Mouse (Mus musculus) large intestine, adult 2 months (tissue): ENCODE results near the gene Eml1. TPM values are rescaled to one million over a fixed set of nuclear protein-coding genes. Genes with fewer than 3 reads are reported as not detected.
"Not testable (repeated sequence)": the region's sequence is repeated elsewhere in the genome, so short reads cannot be mapped to it uniquely, and the experiment has no call there.

Source experiments
- DNase-seq: peaks from one replicate; pipeline ENCODE4 v3.0.0-alpha.2; 2012; ENCODE audit warnings: low read depth, low spot score
- WGBS: fragments of 180-500 bp; shearing (Covaris S2); methylation state at CpG from one replicate; pipeline ENCODE4 v1.1.7; 2018; 5-methylcytosine and 5-hydroxymethylcytosine counted together
- polyA plus RNA-seq: library from polyadenylated mRNA; depleted of rRNA; stranded (reverse); fragments of >200 nt; gene quantifications from 2 replicates; pipeline ENCODE4 v1.2.3, GENCODE M21; 2012

Gene Eml1
- polyA plus RNA-seq, 1 experiment = 27.9 TPM

DNA sequence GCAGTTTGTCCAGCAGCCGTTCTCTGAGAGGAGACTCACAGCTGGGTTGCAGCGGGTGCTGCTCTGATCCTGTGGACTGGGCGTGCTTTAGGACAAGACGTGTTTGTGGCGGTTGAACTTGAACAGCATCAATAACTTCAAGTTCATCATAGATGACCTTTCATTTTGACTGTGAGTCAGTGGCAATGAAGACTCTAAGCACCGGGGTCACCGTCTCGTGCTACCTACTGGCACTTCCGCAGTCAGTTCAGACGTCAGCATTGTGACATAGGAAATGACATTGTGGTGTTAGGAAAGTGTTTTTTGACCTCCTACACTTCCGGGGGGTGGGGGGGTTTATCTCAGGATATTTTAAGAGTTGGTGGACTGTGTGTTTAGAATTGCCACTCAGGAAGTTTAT lies 79.2 kb downstream of the Eml1 start:
- DNase-seq = no peak
- 62% methylated on average over 11 of the region's 11 CpGs for WGBS

DNA sequence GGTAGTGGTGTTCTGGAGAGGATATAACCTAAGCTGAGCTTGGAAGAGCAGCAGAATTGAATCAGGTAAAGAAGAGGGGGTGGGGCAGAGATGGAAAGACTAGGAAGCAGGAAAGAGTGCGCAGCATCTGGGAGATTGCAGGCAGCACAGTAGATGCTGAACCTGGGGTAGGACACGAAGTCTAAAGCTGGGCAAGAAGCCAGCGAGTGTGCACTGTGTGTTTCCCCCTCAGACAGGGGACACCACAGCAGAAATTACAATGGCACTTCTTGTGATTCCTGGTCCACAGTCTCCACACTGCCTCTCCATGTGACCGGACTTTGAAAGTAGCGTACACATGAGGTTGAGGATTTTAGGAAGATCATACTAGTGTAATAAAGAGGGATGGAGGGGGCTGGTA lies 79.8 kb downstream of the Eml1 start:
- no peak for DNase-seq
- 76% methylated on average over 5 of the region's 5 CpGs for WGBS

DNA sequence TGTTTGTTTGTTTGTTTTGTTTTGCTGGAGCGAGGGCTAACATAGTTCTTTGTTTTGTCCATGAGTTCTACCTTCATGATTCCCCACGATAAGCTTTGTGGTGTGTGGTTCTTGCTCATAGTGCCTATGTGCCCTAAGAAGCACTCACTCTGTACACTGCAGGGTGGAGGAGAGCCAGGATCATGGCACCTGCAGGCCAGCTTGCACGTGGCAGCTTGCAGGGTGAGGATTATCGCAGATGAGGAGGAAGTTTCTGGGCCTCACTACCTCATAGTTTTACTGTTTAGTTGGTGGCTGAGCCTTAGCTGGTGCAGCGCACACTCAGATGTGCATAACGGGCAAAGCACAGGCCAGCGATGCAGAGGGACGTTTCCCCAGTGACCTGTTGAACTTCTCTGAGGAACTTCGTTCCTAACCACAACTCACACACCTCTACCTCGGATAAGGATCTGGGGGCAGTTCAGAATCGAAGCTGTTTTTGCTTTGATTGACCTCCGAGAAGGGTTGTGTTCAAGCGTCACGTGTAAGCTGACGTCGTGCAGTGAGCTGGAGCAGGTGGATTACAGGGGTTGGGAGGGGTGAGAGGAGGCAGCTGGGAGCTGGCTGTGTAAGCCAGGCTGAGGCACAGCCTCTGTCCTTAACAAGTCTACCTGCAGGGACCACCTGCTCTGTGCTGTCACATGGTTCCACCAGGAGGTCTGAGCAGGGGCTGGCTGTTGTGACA lies 81.6 kb downstream of the Eml1 start:
- no peak for DNase-seq
- 32% methylated on average over 16 of the region's 16 CpGs for WGBS

DNA sequence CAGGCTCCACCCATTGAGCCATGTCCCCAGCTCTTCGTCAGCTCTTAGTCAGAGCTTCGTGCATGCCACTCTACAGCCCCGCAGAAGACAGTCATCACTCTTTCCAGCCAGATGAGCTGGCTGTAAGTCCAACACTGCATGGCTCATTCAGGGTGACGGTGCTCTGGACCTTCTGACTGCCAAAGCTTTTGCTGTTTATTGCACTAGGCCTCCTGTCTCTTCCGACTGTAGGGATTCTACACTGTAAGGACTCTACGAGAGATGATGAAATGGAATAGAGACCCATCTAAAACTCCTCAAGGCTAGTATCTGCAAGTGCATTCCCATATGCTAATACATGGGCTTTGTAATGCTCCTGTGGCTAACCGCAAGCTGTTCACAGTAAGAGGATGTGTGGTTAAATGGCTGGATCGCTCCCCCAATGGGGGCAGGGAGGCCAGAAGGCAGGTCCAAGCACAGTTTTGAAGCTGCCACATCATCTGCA lies 82.8 kb downstream of the Eml1 start:
- WGBS = 73% methylated on average over 8 of the region's 8 CpGs
- DNase-seq = no peak

DNA sequence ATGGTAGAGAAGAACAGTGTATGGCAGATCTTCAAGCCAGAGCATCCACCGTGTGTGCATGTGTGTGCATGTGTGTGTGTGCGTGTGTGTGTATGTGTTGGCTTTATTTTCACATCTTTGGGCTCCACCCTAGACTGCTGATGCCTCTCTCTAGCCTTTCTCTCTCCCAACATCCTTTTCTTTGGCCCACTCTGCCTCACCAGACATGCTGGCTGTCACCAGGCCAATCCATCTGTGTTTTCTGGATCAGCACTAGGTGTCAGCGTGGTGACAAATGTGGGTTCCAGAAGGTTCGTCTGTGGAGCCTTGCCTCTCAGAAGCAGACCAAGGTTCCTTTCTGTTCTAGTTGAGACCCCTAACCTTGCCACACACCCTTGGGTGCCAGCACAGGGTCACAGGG lies 84.2 kb downstream of the Eml1 start:
- DNase-seq = no peak
- 74% methylated on average over 4 of the region's 4 CpGs for WGBS

DNA sequence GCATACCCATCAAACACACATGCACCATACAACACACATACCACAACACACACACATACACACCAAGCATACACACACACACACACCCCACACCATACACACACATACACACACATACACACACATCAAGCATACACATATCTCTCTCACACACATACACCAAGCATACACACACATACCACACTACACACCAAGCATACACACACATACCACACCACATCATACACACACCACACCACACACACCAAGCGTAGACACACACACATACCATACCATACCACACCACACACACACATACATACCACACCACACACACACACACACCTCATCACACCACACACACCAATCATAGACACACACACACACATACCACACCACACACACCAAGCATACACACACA lies 102.1 kb downstream of the Eml1 start:
- DNase-seq = no peak
- 100% methylated on average over 1 of the region's 1 CpGs for WGBS

DNA sequence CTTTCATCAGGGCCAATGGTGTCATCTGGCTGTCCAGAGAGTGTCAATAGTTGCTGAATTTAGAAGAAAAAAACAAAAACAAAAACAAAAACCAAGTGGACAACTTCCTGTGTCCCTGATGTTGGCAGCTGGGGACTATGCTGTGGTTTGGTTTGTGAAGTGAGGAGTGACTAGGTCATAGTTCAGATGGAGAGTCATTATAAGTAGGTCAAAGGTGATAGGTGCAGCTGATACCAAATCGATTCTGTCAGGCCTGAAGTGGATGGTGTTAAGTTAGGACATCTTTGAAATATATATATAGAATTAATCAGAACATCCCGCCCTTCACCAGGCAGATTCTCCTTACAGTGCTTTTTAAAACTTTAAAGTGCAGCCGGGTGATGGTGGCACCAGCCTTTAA lies 103.7 kb downstream of the Eml1 start:
- no peak for DNase-seq
- WGBS = 65% methylated on average over 3 of the region's 3 CpGs

DNA sequence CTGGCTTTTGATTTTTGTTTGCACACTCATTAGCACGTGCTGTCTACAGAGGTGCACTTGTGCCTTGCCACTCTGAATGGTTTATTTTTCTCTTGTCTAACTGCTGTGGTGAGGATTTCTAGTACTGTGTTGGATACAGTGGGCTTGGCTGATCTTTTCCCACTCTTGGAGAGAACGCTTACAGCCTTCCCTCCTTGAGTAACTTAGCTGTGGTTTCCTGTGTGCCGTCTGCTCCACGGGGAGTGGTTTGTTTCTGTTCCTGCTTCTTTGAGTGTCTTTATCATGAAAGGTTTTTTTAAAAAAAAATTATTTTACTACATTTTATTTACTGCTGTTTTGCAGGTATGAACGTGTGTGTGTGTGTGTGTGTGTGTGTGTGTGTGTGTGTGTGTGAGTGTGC lies 108.0 kb downstream of the Eml1 start:
- no peak for DNase-seq
- 26% methylated on average over 5 of the region's 5 CpGs for WGBS

DNA sequence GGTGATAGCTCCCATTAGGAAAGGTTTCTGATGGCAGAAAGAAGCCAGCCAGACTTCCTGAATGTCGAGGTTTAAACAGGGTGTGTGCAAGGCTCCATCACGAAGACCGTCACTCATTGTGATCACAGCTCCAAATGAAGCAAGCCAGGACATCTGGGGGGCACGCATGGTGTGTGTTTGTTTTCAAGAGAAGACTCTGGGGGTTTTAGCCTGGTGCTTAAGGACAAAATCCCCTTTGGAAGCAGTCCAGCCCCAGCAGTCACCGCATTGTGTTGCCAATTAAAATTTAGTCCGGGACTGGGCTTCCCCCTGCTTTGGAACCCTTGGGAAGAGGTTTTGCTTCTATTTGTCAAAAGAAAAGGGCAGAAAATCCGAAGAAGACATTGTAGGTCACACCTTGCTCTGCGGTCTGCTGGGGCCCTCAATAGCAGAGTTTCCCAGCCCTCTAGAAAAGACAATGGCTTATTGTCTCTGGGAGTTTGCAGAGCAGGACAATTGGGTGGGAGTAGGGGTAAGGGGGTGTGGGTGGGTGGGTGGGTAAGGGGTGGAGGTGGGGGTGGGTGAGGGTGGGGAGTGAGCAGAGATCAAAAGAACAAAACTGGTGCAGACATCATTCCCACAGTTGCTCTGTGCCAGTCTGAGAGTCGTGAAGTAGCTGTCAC lies 110.1 kb downstream of the Eml1 start:
- WGBS = 34% methylated on average over 9 of the region's 9 CpGs
- DNase-seq = no peak

DNA sequence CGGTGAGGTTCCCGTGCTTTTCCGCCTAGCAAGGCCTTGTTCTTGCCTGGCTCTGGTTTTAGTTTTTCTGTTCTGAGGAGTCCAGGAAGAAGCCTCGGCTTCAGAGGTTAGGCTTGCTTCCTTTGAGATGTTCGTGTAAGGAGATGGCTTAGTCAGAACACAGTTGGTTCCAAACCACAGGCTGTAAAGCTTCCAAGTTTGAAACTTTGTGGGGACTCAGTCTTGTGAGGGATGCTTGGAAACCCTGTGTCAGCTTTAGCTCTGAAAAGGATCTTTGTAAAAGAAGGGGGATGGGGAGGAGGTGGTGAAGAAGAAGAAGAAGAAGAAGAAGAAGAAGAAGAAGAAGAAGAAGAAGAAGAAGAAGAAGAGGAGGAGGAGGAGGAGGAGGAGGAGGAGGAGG lies 118.3 kb downstream of the Eml1 start:
- no peak for DNase-seq
- WGBS = 67% methylated on average over 5 of the region's 5 CpGs

DNA sequence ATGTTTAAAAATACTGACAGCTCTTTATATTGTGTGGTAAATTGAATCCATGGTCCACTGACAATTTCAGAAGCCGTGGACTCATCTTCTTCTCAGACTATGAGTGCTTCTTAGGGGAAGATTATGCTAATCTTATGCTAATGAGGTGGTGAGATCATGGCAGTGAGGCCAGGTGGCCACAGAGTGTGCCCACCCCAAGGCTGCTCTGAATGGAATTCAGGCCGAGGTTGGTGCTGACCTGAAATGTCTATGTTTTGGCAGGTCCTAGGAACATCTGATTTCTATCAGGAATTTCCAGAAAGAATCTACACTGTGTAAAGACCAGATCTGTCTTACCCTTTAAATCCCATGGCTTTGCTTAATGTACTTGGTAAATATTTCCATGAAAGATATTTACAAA lies 119.0 kb downstream of the Eml1 start:
- DNase-seq = no peak
- 52% methylated on average over 2 of the region's 2 CpGs for WGBS

DNA sequence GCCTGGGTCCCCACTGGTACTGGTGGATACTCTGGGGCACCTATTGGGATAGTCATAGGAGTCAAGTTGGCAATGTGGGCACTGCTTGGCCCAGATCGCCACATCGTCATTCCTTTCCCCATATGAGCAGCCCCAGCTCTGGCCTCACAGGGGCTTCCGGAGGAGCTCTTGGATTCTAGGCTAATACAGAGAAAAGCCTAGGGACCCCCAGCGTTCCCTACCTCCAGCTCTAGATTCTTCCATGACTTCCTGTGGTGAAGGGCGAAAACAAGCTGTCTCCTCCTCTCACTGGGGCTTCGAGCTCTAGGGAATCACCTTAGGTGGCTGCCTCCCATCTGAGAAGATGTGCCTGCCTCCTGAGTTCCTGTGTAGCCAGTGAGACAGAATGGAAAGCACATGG lies 119.6 kb downstream of the Eml1 start:
- no peak for DNase-seq
- 83% methylated on average over 6 of the region's 6 CpGs for WGBS

DNA sequence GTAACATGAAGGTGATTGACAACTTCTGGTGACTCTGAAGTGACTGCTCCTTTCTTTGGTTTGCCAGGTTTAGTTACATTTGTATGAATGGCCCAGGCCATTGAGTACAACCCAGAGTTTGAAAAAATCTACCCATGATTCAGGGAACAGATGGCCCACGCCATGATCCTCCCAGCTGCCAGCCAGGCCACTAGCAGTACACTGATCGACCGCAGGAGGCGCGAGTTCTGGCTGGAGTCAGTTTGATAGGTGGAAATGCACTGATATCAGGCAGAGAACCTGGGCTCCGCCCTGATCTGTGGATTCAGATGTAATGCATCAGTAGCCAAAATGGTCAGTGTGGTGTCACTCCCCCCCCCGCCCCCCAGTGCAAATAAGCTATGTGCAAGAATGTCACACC lies 120.2 kb downstream of the Eml1 start:
- WGBS = 68% methylated on average over 7 of the region's 7 CpGs

DNA sequence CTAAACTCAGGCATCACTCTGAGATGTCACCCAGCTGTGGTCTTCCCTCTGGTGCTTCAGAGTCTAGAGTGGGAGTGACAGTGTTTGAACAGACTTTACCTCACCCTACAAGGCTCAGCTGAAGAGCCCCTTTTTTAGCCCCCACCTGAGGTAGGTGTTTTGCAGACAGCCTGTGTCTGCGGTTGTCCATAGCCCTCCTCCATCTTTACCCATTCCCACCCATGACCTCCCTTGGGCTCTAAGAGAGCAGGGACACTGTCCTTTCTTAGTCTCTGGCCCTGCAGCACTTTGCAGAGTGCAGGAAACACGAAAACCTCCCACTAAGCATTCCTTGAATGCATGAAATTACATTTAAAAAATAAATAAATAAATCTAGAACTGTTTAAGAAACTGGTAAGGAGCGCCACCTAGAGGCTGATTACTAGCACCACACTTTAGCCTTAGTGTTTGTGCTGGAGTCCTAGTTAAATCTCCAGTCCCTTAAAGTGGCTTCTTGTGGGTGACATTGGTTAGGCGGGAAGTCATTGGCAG lies 123.3 kb downstream of the Eml1 start:
- peak; percentile 31 for DNase-seq
- WGBS = 21% methylated on average over 4 of the region's 4 CpGs

More for the DNA sequence above, 120.2 kb downstream of the Eml1 start:
- no peak for DNase-seq

DNA sequence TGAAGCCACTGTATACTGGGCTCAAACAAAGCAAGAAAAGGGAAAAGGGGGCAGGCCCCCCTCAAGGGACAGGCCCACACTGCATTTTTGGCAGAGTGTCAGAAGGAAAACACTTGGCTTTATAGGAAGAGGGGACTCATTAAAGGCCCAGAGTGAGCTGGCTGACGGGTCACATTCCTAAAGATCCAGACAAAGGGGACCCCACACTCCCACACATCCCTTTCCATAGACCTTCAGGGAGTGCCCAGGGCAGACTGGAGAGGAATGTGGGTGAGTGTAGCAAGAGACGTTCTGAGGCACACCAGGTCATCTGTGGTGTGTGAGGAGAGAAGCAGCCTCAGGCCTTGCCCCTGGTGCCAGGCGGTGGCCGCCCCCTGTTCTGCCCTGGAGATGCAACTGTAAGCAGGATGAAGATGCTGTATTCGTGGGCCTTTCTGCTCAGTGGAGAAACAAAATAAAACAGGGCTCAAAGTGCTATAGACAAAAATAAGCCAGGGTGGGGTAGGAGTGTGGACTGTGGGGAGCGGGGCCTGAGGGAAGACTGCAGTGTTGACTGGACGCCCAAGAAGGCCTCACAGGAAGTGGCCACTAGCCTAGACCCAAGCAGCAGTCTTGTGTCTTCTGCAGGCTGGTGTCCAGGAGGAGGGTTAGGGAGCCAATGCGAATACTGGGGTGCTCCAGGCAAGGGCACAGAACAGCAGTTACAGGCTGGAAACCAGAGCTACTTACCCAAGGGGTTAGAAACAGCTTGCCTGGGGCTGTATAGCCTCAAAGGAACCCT lies 124.9 kb downstream of the Eml1 start:
- no peak for DNase-seq
- 61% methylated on average over 8 of the region's 8 CpGs for WGBS

DNA sequence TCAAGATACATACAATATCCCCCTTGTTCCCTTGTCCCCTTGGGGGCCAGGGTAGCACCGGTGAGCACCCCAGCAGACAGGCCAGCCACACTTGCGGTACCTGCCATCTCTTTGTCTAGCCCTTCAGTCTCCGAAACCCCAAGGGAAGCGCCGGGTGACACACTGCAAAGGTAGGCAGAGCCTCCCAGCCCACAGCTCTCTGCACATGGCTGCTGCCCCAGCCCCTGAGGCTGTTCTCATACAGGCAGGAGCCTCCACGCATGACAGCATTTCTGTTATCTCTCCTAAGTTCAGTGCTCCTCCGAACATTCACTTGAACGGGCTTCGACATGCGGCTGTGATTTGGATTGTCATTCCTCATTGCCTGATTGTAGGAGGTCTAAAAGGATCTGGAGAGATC lies 132.3 kb downstream of the Eml1 start:
- 63% methylated on average over 10 of the region's 10 CpGs for WGBS
- DNase-seq = no peak

DNA sequence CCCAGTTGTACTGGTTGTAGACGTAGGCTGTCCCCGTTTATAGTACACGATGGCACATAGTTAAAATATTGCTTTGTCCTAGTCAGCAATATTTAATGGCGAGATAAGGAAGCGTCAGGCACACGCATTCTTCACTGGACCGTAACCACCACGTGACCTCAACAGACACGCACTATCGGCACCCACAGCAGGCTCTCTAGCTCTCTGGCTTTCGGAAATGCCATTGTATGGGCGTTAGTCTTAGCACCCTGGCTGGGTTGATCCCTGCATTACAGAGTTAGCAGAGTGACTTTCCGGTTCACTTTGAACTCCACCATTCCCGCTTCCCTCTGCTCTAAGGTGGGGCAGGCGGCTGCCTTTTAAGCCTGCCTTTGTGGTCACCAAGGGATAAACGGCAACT lies 132.8 kb downstream of the Eml1 start:
- WGBS = 28% methylated on average over 16 of the region's 16 CpGs
- DNase-seq = no peak

DNA sequence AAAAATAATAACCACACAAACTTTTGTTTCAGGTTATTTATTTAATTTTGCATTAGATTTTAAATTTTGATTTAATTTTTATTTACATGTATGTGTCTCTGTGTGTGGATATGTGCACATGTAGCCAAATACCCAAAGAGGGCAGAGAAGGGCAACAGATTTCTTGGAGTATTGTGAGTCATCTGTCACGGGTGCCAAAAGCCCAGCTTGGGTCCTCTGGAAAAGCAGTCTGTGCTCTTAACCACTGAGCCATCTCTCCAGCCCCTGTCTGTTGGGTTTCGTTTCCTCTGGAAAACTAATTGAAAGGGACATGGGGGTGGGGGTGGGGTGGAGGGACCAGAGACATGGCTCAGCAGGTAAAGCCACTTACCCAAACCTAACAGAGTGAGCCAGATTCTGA lies 135.1 kb downstream of the Eml1 start:
- no peak for DNase-seq
- WGBS = 72% methylated on average over 2 of the region's 2 CpGs

DNA sequence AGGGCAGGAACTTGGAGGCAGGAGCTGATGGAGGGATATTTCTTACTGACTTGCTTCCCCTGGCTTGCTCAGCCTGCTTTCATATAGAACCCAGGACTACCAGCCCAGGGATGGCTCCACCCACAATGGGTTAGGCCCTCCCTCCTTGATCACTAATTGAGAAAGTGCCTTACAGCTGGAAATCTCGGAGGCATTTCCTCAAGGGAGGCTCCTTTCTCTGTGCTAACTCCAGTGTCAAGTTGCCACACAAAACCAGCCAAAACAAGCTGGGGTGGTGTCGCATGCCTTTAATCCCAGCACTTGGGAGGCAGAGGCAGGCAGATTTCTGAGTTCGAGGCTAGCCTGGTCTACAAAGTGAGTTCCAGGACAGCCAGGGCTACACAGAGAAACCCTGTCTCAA lies 136.3 kb downstream of the Eml1 start:
- 77% methylated on average over 3 of the region's 3 CpGs for WGBS
- not testable (repeated sequence) for DNase-seq

DNA sequence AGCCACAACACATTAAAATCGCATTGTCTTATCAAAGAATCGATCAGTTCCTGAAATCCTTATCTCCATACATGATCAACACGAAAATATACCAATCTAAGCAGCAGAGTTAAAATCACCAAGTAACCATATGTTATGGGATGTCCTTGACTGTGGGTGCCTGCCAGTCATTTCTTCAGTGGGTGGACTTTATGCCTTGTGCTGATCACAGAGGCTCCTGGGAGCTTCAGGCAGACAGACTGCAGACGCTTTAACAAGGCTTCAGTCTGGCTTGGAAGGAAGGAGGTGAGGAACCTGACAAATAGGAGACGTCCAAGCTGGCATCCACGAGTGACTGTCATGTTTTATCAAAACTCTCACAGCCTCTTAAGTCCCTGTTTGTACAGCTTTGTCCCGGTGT lies 139.8 kb downstream of the Eml1 start:
- DNase-seq = no peak
- WGBS = 66% methylated on average over 7 of the region's 7 CpGs
